17 mouse cellular contexts compared by ENCODE assay signal in the genomic region with DNA sequence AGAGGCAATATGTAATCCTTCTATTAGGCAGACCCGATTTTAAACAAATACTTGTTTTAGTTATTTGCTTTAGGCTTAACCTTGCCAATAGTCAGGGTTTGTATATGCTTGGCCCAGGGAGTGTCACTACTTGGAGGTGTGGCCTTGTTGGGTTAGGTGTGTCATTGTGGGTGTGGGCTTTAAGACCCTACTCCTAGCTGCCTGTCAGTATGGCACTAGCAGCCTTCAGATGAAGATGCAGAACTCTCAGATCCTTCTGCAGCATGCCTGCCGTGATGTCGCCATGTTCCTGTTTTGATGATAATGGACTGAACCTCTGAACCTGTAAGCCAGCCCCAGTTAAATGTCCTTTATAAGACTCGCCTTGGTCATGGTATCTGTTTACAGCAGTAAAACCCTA. TPM values are rescaled to one million over a fixed set of nuclear protein-coding genes. Genes with fewer than 3 reads are reported as not detected.
"Had no signal": no experiment of that assay in that cellular context is flagged by ENCODE, and none has a peak within 500 bp of the region (broad histone marks: within the 10 kb centered on the region; RNA-seq: fewer than 3 reads in every experiment).

No protein-coding gene starts in this region.

RNA-seq across cellular contexts. Expression of a gene that starts 11.9 kb away (rescaled TPM):
- polyA plus RNA-seq: macrophage; neural tube, embryonic 12.5 days; testis, adult 2 months had no signal

RNA-seq across cellular contexts. Expression of a gene that starts 19.4 kb away (rescaled TPM):
- total RNA-seq: megakaryocyte progenitor cell, adult 5-6 weeks; midbrain, postnatal 0 days; monocyte, adult 5-6 weeks; neutrophil, adult 5-6 weeks had no signal
- polyA plus RNA-seq: lung, adult 2 months; lung, embryonic 15.5 days; lung, postnatal 0 days; macrophage; midbrain, embryonic 11.5 days; midbrain, embryonic 13.5 days; midbrain, embryonic 15.5 days; midbrain, postnatal 0 days; neural tube, embryonic 12.5 days; neural tube, embryonic 14.5 days; stomach, embryonic 15.5 days; stomach, postnatal 0 days; testis, adult 2 months; urinary bladder, adult 2 months had no signal
